Mouse (Mus musculus) induced T-regulatory cell, adult 2 months (primary cell): ENCODE measurements around the gene Ypel3.
"Not testable (repeated sequence)": the region's sequence is repeated elsewhere in the genome, so short reads cannot be mapped to it uniquely, and the experiment has no call there.

Experiments used
- DNase-seq: peaks from one replicate; pipeline ENCODE4 v3.0.0-alpha.2; 2012; ENCODE audit warnings: low read depth

Gene Ypel3

GRCm38 (mm10) chr7:126776598-126777057 is at the start of gene Ypel3:
TSS of gene Ypel3 (plus strand) at chr7:126776955.
- DNase-seq: peak; percentile 94

GRCm38 (mm10) chr7:126730256-126730789 is 46.4 kb upstream of the Ypel3 start:
- DNase-seq: not testable (repeated sequence)

- no peak for DNase-seq
Observed at GRCm38 (mm10) chr7:126736122-126736521, 40.6 kb upstream of the Ypel3 start.

GRCm38 (mm10) chr7:126739551-126739950 is 37.2 kb upstream of the Ypel3 start:
- no peak for DNase-seq

- DNase-seq: no peak
Observed at GRCm38 (mm10) chr7:126740132-126740735, 36.5 kb upstream of the Ypel3 start.

- no peak for DNase-seq
Observed at GRCm38 (mm10) chr7:126740977-126741376, 35.8 kb upstream of the Ypel3 start.

GRCm38 (mm10) chr7:126741452-126741851 is 35.3 kb upstream of the Ypel3 start:
- DNase-seq: no peak

GRCm38 (mm10) chr7:126741964-126742482 is 34.7 kb upstream of the Ypel3 start:
- DNase-seq: no peak

GRCm38 (mm10) chr7:126746066-126746465 is 30.7 kb upstream of the Ypel3 start:
- no peak for DNase-seq

- DNase-seq: no peak
Observed at GRCm38 (mm10) chr7:126746798-126747197, 30.0 kb upstream of the Ypel3 start.

- DNase-seq: no peak
Observed at GRCm38 (mm10) chr7:126748824-126749223, 27.9 kb upstream of the Ypel3 start.

GRCm38 (mm10) chr7:126749582-126750343 is 27.0 kb upstream of the Ypel3 start:
- no peak for DNase-seq

- DNase-seq: peak; percentile 87
Observed at GRCm38 (mm10) chr7:126754866-126755265, 21.9 kb upstream of the Ypel3 start.

- no peak for DNase-seq
Observed at GRCm38 (mm10) chr7:126758539-126758938, 18.2 kb upstream of the Ypel3 start.

- DNase-seq: peak; percentile 95
Observed at GRCm38 (mm10) chr7:126759050-126759671, 17.6 kb upstream of the Ypel3 start, which contains the start of gene Mapk3. TSS of gene Mapk3 (plus strand) at chr7:126759601.

GRCm38 (mm10) chr7:126759672-126760390 is 16.9 kb upstream of the Ypel3 start:
- no peak for DNase-seq

GRCm38 (mm10) chr7:126760391-126760802 is 16.4 kb upstream of the Ypel3 start:
- DNase-seq: peak; percentile 35

- DNase-seq: no peak
Observed at GRCm38 (mm10) chr7:126760956-126761355, 15.8 kb upstream of the Ypel3 start.

- DNase-seq: no peak
Observed at GRCm38 (mm10) chr7:126761529-126762067, 15.2 kb upstream of the Ypel3 start.

- DNase-seq: no peak
Observed at GRCm38 (mm10) chr7:126762471-126763008, 14.2 kb upstream of the Ypel3 start.

GRCm38 (mm10) chr7:126765540-126765939 is 11.2 kb upstream of the Ypel3 start:
- DNase-seq: no peak
